Mouse (Mus musculus) cerebellum, adult 11 months (tissue): ENCODE data around the gene C1rl.
"Not testable (repeated sequence)": the region's sequence is repeated elsewhere in the genome, so short reads cannot be mapped to it uniquely, and the experiment has no call there.

ENCODE experiments used
- DNase-seq: peaks from one replicate; pipeline ENCODE4 v3.0.0; 2022

Gene C1rl

GRCm38 (mm10) chr6:124506991-124507390 is 14.1 kb downstream of the C1rl start:
- peak; percentile 36 for DNase-seq

GRCm38 (mm10) chr6:124508292-124508691 is 15.4 kb downstream of the C1rl start:
- DNase-seq, result peak; percentile 64

GRCm38 (mm10) chr6:124509192-124509591 is 16.3 kb downstream of the C1rl start:
- not testable (repeated sequence) for DNase-seq

DNA sequence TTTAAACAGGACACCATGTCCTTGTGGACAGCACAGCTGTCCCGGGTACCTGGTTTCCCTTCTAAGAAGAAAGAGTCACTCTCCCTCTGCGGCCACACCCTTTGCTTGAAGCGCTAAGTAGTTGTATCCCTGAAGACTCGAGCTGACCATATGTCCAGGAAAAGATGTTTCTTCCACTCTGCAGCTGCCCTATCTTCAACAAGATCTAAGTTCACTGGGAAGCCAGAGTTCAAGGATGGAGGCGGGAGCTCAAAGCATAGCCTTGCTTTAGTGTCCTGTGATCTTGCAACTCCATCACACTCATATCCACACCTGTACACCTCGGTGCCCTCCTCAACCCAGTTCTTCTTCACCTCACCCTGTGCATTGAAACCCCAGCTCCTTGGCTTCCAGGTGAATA is 19.0 kb downstream of the C1rl start:
- DNase-seq, result no peak

DNA sequence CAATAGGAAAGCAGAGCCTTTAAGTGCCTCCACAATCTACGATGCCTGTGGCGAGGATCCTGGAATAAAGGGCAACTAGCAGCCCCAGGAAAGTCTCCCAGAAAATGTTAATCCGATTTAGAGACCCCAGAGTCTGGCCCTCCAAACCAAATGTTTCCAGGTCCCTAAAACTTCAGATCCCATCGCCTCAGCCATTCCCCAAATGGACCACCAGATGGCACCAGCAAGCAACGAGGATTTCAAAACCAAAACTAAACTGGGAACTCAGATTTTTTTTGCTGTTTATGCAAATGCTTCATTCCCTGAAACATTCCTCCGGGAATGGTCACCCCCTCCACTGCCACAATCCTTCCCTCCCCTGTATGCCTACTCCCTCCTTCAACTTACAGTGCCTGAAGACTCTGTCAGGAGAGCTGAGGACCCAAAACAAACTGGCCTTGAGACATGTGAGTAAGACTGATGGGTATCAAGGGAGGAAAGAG is 19.5 kb downstream of the C1rl start, which contains the start of gene C1ra:
Gene C1ra (plus strand): TSS at position 51 of the 482 bp plus-strand sequence.
- peak; percentile 46 for DNase-seq

GRCm38 (mm10) chr6:124517733-124518132 is 24.8 kb downstream of the C1rl start:
- DNase-seq, result not testable (repeated sequence)

- not testable (repeated sequence) for DNase-seq
Observed at GRCm38 (mm10) chr6:124522082-124522481, 29.2 kb downstream of the C1rl start.

- no peak for DNase-seq
Observed at GRCm38 (mm10) chr6:124527881-124528280, 35.0 kb downstream of the C1rl start.

- no peak for DNase-seq
Observed at GRCm38 (mm10) chr6:124531077-124531476, 38.2 kb downstream of the C1rl start.

GRCm38 (mm10) chr6:124536125-124536829 is 43.4 kb downstream of the C1rl start:
- DNase-seq, result not testable (repeated sequence)

DNA sequence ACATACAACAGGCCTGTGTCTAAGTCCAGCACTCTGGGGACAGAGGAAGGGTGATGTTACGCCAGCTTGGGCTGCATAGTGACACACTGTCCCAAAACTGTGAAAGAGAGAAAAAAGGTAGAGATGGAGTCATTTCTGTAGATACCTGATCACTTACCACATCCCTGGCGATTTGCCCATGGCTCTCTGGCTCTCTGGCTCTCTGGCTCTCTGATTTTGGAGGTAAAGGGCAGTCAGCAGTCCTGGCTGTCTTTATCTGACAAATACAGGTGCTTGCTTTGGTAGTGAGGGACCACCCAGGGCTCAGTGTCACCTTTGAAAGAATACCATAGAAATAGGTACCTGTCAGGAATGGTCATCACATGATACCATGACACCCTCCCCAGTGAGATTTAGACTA is 48.3 kb downstream of the C1rl start:
- not testable (repeated sequence) for DNase-seq

- DNase-seq, result peak; percentile 35
Observed at GRCm38 (mm10) chr6:124542284-124542683, 49.4 kb downstream of the C1rl start, which contains the start of gene C1s1. C1s1 (minus strand) TSS chr6:124542359.

DNA sequence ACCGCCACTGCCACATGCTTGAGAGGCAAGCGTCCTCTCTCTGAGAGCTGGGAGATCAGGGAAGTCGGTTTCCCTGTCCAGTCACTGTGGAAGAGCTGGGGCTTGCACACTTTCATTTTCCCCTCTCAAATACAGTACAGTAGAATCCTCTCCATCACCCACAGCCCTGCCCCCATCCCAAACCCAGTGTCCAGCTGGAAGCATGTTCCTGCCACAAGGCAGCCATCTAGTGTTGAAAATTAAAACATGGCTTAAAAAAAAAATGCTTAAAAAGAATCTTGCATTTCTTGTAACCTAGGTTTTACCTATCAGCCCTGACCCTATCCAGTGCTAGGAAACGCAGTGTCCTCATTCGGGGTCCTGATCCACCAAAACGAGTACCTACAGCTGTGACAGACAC is 51.6 kb downstream of the C1rl start:
- DNase-seq, result no peak

DNA sequence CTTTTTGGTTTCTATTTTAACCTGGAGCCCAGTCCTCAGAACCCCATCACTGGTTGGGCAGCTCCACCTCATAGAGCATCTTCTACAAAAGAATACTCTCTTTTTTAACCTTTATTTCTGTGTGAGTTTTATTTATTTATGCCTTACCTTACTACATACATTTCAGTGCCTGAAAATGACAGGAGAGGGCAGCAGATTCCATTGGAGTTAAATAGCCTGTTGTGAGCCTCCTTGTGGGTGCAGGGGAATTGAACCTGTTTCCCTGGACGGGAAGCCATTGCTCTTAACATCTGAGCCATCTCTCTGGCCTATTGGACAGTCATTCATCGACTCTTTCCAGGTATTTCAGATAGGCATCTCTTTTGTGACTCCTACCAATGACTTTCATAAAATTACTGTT is 52.5 kb downstream of the C1rl start:
- no peak for DNase-seq

DNA sequence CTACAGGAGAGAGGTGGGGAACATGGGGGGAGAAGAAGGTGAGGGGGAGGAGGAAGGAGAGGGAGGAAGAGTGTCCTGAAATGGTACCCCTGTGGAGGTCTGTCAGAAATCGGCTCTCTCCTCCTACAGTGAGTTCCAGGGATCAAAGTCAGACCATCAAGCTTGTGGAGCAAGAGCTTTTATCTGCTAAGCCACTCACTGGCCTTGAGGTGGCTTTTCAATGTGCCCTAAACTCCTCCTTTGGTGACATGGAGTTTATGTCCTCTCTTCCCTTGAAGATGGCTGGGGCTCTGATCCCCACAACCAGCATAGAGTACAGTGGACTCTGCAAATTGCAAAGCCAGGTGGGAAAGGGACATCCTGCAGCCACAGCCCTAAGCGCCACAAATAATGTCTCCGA is 55.1 kb downstream of the C1rl start:
- not testable (repeated sequence) for DNase-seq

- DNase-seq, result no peak
Observed at GRCm38 (mm10) chr6:124549023-124549550, 56.2 kb downstream of the C1rl start.

DNA sequence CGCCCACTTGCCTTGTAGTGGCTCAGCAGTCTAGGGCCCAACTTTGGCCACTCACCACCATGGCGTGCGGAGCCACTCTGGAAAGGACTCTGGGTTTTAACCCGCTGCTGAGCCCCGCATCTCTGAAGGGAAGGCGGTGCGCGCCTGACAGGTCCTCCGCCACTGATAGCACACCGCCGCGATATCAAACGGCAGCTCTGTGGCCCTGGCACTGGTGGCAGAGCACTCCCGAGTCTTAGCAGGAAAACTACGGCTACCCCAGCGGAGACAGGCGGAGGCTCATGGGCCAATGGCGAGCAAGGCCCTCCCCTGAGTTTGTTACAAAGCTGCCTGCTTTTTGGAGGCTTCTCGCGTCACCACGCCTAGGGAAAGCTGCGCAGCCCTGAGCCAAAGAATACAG is 59.9 kb downstream of the C1rl start:
- DNase-seq, result no peak

DNA sequence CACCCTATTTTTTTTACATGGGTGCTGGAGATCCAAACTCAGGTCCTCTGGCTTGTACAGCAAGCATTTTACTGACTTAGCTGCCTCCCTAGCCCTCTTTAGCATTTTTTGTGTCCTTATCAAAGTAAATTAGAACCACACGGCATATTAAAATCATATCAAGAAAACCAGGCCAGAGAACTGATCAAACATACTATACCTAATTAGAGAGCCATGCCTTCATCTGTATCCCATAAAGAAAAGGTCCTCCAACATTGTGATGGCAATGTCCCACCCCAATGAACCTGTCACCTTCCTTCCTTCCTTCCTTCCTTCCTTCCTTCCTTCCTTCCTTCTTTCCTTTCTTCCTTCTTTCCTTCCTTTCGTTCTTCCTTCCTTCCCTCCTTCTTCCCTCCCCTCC is 63.0 kb downstream of the C1rl start:
- not testable (repeated sequence) for DNase-seq
